ENCODE assay signal across 8 mouse cellular contexts in genomic region chr6:128844586-128845080, GRCm38 (mm10). TPM values are rescaled to one million over a fixed set of nuclear protein-coding genes. Genes with fewer than 3 reads are reported as not detected.
A peak's percentile ranks its signal among the peaks of the same experiment; 100 is the strongest.
DNase-seq lines count a peak whose midpoint lies in the region; ATAC-seq and TF ChIP-seq lines count a peak whose summit lies in the region.

No protein-coding gene starts in this region.

- ATAC-seq in embryonic facial prominence, embryonic 12.5 days (ENCODE audit: insufficient number of reproducible peaks, insufficient read depth, low FRiP score, low TSS enrichment) = no peak
- no peak for ATAC-seq in lung, postnatal 0 days
- no peak for ATAC-seq in limb, embryonic 12.5 days (ENCODE audit: insufficient number of reproducible peaks, insufficient read depth, low FRiP score, low TSS enrichment, low read depth)
- ATAC-seq in stomach, embryonic 15.5 days (ENCODE audit: insufficient read depth, low FRiP score, low read depth) = no peak
- no peak for ATAC-seq in CD4-positive, CD25-positive, alpha-beta regulatory T cell, adult 4 months

- WGBS in embryonic facial prominence, embryonic 12.5 days = 79% methylated on average over 5 of the region's 5 CpGs
- WGBS in embryonic facial prominence, embryonic 10.5 days = 82% methylated on average over 5 of the region's 5 CpGs
- WGBS in lung, postnatal 0 days = 88% methylated on average over 5 of the region's 5 CpGs
- 88% methylated on average over 5 of the region's 5 CpGs for WGBS in limb, embryonic 12.5 days
- WGBS in stomach, embryonic 15.5 days = 81% methylated on average over 5 of the region's 5 CpGs

- no peak overlapping the region for H3K9ac ChIP-seq in embryonic facial prominence, embryonic 12.5 days
- H3K9ac ChIP-seq in lung, postnatal 0 days (replicated peaks; ENCODE audit: low read depth) = no peak overlapping the region
- H3K9ac ChIP-seq in limb, embryonic 12.5 days (replicated peaks) = no peak overlapping the region
- H3K9ac ChIP-seq in stomach, embryonic 15.5 days = no peak overlapping the region

- H3K27me3 ChIP-seq in embryonic facial prominence, embryonic 12.5 days = no peaks in the 10 kb centered on the region
- H3K27me3 ChIP-seq in embryonic facial prominence, embryonic 10.5 days (replicated peaks; ENCODE audit: low read depth, poor library complexity, severe bottlenecking) = 0 out of 2 replicates have a peak, but pooled peaks cover 5% of the 10 kb centered on the region
- H3K27me3 ChIP-seq in lung, postnatal 0 days (replicated peaks; ENCODE audit: insufficient read depth, low read length) = no peaks in the 10 kb centered on the region
- H3K27me3 ChIP-seq in limb, embryonic 12.5 days = no peaks in the 10 kb centered on the region
- H3K27me3 ChIP-seq in stomach, embryonic 15.5 days (replicated peaks) = no peaks in the 10 kb centered on the region

- no peak overlapping the region for H3K27ac ChIP-seq in embryonic facial prominence, embryonic 12.5 days
- no peak overlapping the region for H3K27ac ChIP-seq in embryonic facial prominence, embryonic 10.5 days (replicated peaks)
- peak overlapping the region; percentile 99 for H3K27ac ChIP-seq in lung, postnatal 0 days (ENCODE audit: low read length)
- H3K27ac ChIP-seq in limb, embryonic 12.5 days = peak overlapping the region; percentile 91; the same call in 1 of the 2 replicates
- H3K27ac ChIP-seq in stomach, embryonic 15.5 days = peak overlapping the region; percentile 97

- TF ChIP-seq EP300 in lung, postnatal 0 days (IDR thresholded peaks at IDR 0.05) = no peak

- H3K36me3 ChIP-seq in embryonic facial prominence, embryonic 12.5 days = no peaks in the 10 kb centered on the region
- no peaks in the 10 kb centered on the region for H3K36me3 ChIP-seq in embryonic facial prominence, embryonic 10.5 days (replicated peaks)
- no peaks in the 10 kb centered on the region for H3K36me3 ChIP-seq in lung, postnatal 0 days (ENCODE audit: insufficient read depth, low read length)
- H3K36me3 ChIP-seq in limb, embryonic 12.5 days = no peaks in the 10 kb centered on the region
- no peaks in the 10 kb centered on the region for H3K36me3 ChIP-seq in stomach, embryonic 15.5 days

- H3K4me2 ChIP-seq in embryonic facial prominence, embryonic 12.5 days (replicated peaks) = peak overlapping the region; percentile 54; the same call in 1 of the 2 replicates
- no peak overlapping the region for H3K4me2 ChIP-seq in lung, postnatal 0 days (replicated peaks; ENCODE audit: low read depth, low read length)
- peak overlapping the region; percentile 62; the same call in 1 of the 2 replicates for H3K4me2 ChIP-seq in limb, embryonic 12.5 days
- no peak overlapping the region; the same call in 1 of the 2 replicates for H3K4me2 ChIP-seq in stomach, embryonic 15.5 days

- TF ChIP-seq CTCF in lung, postnatal 0 days (IDR thresholded peaks at IDR 0.05) = no peak

- peak overlapping the region; percentile 69; the same call in 1 of the 2 replicates for H3K4me3 ChIP-seq in embryonic facial prominence, embryonic 12.5 days
- H3K4me3 ChIP-seq in embryonic facial prominence, embryonic 10.5 days = no peak overlapping the region
- H3K4me3 ChIP-seq in lung, postnatal 0 days (ENCODE audit: low read depth, low read length) = no peak overlapping the region
- 0 out of 2 replicates have a peak overlapping the region, but pooled peaks have one; percentile 75 for H3K4me3 ChIP-seq in limb, embryonic 12.5 days (replicated peaks)
- no peak overlapping the region for H3K4me3 ChIP-seq in stomach, embryonic 15.5 days (replicated peaks)

- no peak for DNase-seq in embryonic facial prominence, embryonic 10.5 days (ENCODE audit: low spot score)
- DNase-seq in lung, postnatal 0 days (ENCODE audit: low spot score) = no peak
- no peak for DNase-seq in lung, postnatal 36 days
- DNase-seq in c-Kit-positive CD71-positive TER-119-positive erythroid progenitor cells, embryonic 14.5 days (ENCODE audit: low spot score) = no peak

- no peaks in the 10 kb centered on the region for H3K9me3 ChIP-seq in embryonic facial prominence, embryonic 12.5 days
- no peaks in the 10 kb centered on the region for H3K9me3 ChIP-seq in embryonic facial prominence, embryonic 10.5 days
- H3K9me3 ChIP-seq in lung, postnatal 0 days (ENCODE audit: low read length) = no peaks in the 10 kb centered on the region
- H3K9me3 ChIP-seq in limb, embryonic 12.5 days = no peaks in the 10 kb centered on the region
- H3K9me3 ChIP-seq in stomach, embryonic 15.5 days = no peaks in the 10 kb centered on the region

- peaks cover 8% of the 10 kb centered on the region; the same call in 1 of the 2 replicates for H3K4me1 ChIP-seq in embryonic facial prominence, embryonic 12.5 days
- peaks cover 30% of the 10 kb centered on the region for H3K4me1 ChIP-seq in embryonic facial prominence, embryonic 10.5 days
- peaks cover 11% of the 10 kb centered on the region; the same call in 1 of the 2 replicates for H3K4me1 ChIP-seq in lung, postnatal 0 days (ENCODE audit: insufficient read depth, low read depth, low read length)
- peaks cover 16% of the 10 kb centered on the region for H3K4me1 ChIP-seq in limb, embryonic 12.5 days (replicated peaks)
- H3K4me1 ChIP-seq in stomach, embryonic 15.5 days = peaks cover 23% of the 10 kb centered on the region

RNA-seq across cellular contexts. Expression of gene Klrb1b, which starts 18.5 kb away (rescaled TPM):
- polyA plus RNA-seq in embryonic facial prominence, embryonic 12.5 days (2016; fragmentation: Nextera tagmentation; extraction: Ambion mirVana) = not detected in 2 replicates
- not detected in 2 replicates for polyA plus RNA-seq in embryonic facial prominence, embryonic 10.5 days (2016; fragmentation: Nextera tagmentation; extraction: Ambion mirVana)
- 0.26 and 0.35 TPM in 2 replicates for polyA plus RNA-seq in lung, postnatal 0 days (2015; fragmentation: Nextera tagmentation; extraction: Ambion mirVana)
- polyA plus RNA-seq in limb, embryonic 12.5 days (2016; fragmentation: Nextera tagmentation; extraction: Ambion mirVana) = not detected in 2 replicates
- polyA plus RNA-seq in stomach, embryonic 15.5 days (2015; fragmentation: Nextera tagmentation; extraction: Ambion mirVana) = 0.35 and 0.60 TPM in 2 replicates
- not detected for polyA plus RNA-seq in CD4-positive, CD25-positive, alpha-beta regulatory T cell, adult 4 months (2017; shearing (Covaris generic))

RNA-seq across cellular contexts. Expression of gene Gm44511, which starts 18.5 kb away (rescaled TPM):
- not detected in 2 replicates for polyA plus RNA-seq in embryonic facial prominence, embryonic 12.5 days (2016; fragmentation: Nextera tagmentation; extraction: Ambion mirVana)
- polyA plus RNA-seq in embryonic facial prominence, embryonic 10.5 days (2016; fragmentation: Nextera tagmentation; extraction: Ambion mirVana) = not detected in 2 replicates
- polyA plus RNA-seq in lung, postnatal 0 days (2015; fragmentation: Nextera tagmentation; extraction: Ambion mirVana) = 0.26 TPM in 1 of 2 replicates, not detected in the other
- polyA plus RNA-seq in limb, embryonic 12.5 days (2016; fragmentation: Nextera tagmentation; extraction: Ambion mirVana) = not detected in 2 replicates
- polyA plus RNA-seq in stomach, embryonic 15.5 days (2015; fragmentation: Nextera tagmentation; extraction: Ambion mirVana) = 0.21 TPM in 1 of 2 replicates, not detected in the other
- polyA plus RNA-seq in CD4-positive, CD25-positive, alpha-beta regulatory T cell, adult 4 months (2017; shearing (Covaris generic)) = not detected

RNA-seq across cellular contexts. Expression of gene Clec2i, which starts 42.8 kb away (rescaled TPM):
- not detected in 2 replicates for polyA plus RNA-seq in embryonic facial prominence, embryonic 12.5 days (2016; fragmentation: Nextera tagmentation; extraction: Ambion mirVana)
- polyA plus RNA-seq in embryonic facial prominence, embryonic 10.5 days (2016; fragmentation: Nextera tagmentation; extraction: Ambion mirVana) = not detected in 2 replicates
- 0.11 and 0.14 TPM in 2 replicates for polyA plus RNA-seq in lung, postnatal 0 days (2015; fragmentation: Nextera tagmentation; extraction: Ambion mirVana)
- polyA plus RNA-seq in limb, embryonic 12.5 days (2016; fragmentation: Nextera tagmentation; extraction: Ambion mirVana) = not detected in 2 replicates
- polyA plus RNA-seq in stomach, embryonic 15.5 days (2015; fragmentation: Nextera tagmentation; extraction: Ambion mirVana) = 0.34 and 0.45 TPM in 2 replicates
- polyA plus RNA-seq in CD4-positive, CD25-positive, alpha-beta regulatory T cell, adult 4 months (2017; shearing (Covaris generic)) = 100 to 1,000 TPM in 1 of 2 experiments, 10 to 100 TPM in 1; 98.3 to 104 TPM

RNA-seq across cellular contexts. Expression of gene BC035044, which starts 46.3 kb away (rescaled TPM):
- 0.79 and 1.2 TPM in 2 replicates for polyA plus RNA-seq in embryonic facial prominence, embryonic 12.5 days (2016; fragmentation: Nextera tagmentation; extraction: Ambion mirVana)
- polyA plus RNA-seq in embryonic facial prominence, embryonic 10.5 days (2016; fragmentation: Nextera tagmentation; extraction: Ambion mirVana) = 1.1 and 2.0 TPM in 2 replicates
- polyA plus RNA-seq in lung, postnatal 0 days (2015; fragmentation: Nextera tagmentation; extraction: Ambion mirVana) = 0.58 and 1.2 TPM in 2 replicates
- 0.51 and 0.70 TPM in 2 replicates for polyA plus RNA-seq in limb, embryonic 12.5 days (2016; fragmentation: Nextera tagmentation; extraction: Ambion mirVana)
- polyA plus RNA-seq in stomach, embryonic 15.5 days (2015; fragmentation: Nextera tagmentation; extraction: Ambion mirVana) = 1.6 TPM in 2 replicates
- polyA plus RNA-seq in CD4-positive, CD25-positive, alpha-beta regulatory T cell, adult 4 months (2017; shearing (Covaris generic)) = 1 to 10 TPM; 2.1 to 3.6 TPM

RNA-seq across cellular contexts. Expression of gene Klrb1c, which starts 55.6 kb away (rescaled TPM):
- not detected in 2 replicates for polyA plus RNA-seq in embryonic facial prominence, embryonic 12.5 days (2016; fragmentation: Nextera tagmentation; extraction: Ambion mirVana)
- polyA plus RNA-seq in embryonic facial prominence, embryonic 10.5 days (2016; fragmentation: Nextera tagmentation; extraction: Ambion mirVana) = not detected in 2 replicates
- 0.41 and 0.50 TPM in 2 replicates for polyA plus RNA-seq in lung, postnatal 0 days (2015; fragmentation: Nextera tagmentation; extraction: Ambion mirVana)
- not detected in 2 replicates for polyA plus RNA-seq in limb, embryonic 12.5 days (2016; fragmentation: Nextera tagmentation; extraction: Ambion mirVana)
- polyA plus RNA-seq in stomach, embryonic 15.5 days (2015; fragmentation: Nextera tagmentation; extraction: Ambion mirVana) = 0.12 and 0.23 TPM in 2 replicates
- 1 to 10 TPM; 2.5 to 3.5 TPM for polyA plus RNA-seq in CD4-positive, CD25-positive, alpha-beta regulatory T cell, adult 4 months (2017; shearing (Covaris generic))

Comparison
In these comparisons a context has a peak if more than half of its experiments do, and no peak if none do; other contexts are left out.
1. H3K4me3 ChIP-seq: peak in embryonic facial prominence, embryonic 12.5 days (single experiment) and limb, embryonic 12.5 days (single experiment); none in embryonic facial prominence, embryonic 10.5 days (single experiment), lung, postnatal 0 days (single experiment) and stomach, embryonic 15.5 days (single experiment).
2. H3K27ac ChIP-seq: peak in lung, postnatal 0 days (single experiment), limb, embryonic 12.5 days (single experiment) and stomach, embryonic 15.5 days (single experiment); none in embryonic facial prominence, embryonic 12.5 days (single experiment) and embryonic facial prominence, embryonic 10.5 days (single experiment).
3. H3K4me2 ChIP-seq: peak in embryonic facial prominence, embryonic 12.5 days (single experiment) and limb, embryonic 12.5 days (single experiment); none in lung, postnatal 0 days (single experiment) and stomach, embryonic 15.5 days (single experiment).
4. RNA of gene Clec2i, which starts 42.8 kb away (polyA plus RNA-seq): 98.3 to 104 TPM in CD4-positive, CD25-positive, alpha-beta regulatory T cell, adult 4 months; 0.34 to 0.45 TPM in stomach, embryonic 15.5 days, 0.11 to 0.14 TPM in lung, postnatal 0 days, not detected in embryonic facial prominence, embryonic 12.5 days, not detected in embryonic facial prominence, embryonic 10.5 days and not detected in limb, embryonic 12.5 days; every median in the first group is over 10 times any median in the second.